Mouse (Mus musculus): ENCODE data around the gene Gnaq.

Gnaq gene

DNA sequence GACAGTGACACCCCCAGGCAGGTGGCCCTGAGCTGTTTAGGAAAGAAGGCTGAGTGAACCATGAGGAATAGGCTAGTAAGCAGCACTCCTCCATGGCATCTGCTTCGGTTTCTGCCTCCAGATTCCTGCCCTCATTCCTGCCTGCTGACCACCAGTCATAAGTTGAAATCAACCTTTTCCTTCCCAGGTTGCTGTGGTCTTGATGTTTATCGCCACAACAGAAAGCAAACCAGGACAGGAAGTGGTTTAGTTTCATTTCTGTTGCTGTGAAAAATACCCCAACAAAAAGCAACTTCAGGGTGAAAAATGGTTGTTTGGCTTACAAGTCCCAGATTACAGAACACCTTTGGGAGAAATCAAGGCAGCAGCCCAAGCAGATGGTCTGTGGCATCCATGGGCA lies 249.8 kb downstream of the Gnaq start:
- no peak for DNase-seq

DNA sequence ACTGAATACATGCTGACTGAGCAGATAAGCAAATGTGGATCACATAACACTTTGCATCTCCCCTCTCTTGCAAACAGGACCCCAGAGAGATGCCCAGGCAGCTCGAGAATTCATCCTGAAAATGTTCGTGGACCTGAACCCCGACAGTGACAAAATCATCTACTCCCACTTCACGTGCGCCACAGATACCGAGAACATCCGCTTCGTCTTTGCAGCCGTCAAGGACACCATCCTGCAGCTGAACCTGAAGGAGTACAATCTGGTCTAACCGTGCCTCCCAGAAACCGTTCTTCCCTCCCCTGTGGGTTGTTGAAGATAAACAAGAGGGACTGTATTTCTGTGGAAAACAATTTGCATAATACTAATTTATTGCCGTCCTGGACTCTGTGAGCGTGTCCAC lies 250.5 kb downstream of the Gnaq start:
- peak; percentile 25 for DNase-seq

DNA sequence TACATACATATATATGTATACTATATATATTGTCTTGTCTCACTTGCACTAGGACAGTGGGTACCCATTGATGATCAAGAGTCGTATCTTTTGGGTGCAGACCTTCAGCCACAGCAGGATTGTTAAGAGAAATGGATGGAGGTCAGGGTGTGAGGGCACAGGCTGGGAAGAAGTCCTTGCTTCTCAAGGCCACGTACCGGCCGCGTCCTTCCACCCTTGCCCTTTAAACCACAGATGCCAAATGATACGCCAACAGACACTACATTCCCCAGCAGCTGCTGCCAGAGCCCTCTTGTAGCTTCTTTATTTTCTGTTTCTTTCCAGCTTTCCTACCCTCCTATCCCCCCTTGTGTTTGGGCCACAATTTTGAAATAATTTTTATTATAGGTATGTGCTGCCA lies 251.5 kb downstream of the Gnaq start:
- DNase-seq: no peak

DNA sequence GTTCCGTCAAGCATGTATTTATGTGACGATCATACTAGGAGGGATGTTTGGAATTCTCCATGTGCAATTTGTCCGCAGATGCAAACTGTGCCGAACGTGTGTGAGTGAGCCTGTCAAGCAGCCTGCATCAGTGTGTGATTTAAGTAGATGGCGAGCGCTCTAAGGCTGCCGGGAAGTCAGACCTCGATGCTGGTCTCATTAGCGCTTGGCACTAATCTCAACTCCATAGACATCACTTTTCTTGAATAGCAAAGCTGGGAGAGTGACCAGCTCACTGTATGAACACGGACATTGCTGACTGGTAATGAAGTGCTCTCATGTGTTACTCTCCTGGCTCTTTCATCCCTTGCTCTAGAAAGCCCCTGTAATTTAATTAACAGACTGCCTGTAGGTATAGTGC lies 252.3 kb downstream of the Gnaq start:
- DNase-seq: no peak

DNA sequence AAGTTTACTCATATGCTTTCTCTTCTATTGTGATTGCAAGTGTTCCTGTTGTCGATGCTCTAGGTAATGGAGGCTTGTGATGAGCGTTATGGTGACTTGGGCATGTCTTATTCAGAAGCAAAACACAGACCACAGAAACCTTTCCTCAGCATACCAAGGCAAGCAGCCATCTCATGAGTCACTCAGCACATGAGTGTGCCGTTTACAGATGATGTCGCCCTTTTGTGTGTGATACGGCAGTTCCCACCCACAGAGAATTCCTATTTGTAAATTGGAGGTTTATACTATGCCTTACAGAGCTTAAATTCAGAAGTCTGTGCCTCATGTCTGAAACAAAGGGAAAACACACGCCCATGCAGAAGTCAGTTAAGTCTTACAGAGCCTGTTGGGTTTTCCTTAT lies 253.9 kb downstream of the Gnaq start:
- DNase-seq: no peak

DNA sequence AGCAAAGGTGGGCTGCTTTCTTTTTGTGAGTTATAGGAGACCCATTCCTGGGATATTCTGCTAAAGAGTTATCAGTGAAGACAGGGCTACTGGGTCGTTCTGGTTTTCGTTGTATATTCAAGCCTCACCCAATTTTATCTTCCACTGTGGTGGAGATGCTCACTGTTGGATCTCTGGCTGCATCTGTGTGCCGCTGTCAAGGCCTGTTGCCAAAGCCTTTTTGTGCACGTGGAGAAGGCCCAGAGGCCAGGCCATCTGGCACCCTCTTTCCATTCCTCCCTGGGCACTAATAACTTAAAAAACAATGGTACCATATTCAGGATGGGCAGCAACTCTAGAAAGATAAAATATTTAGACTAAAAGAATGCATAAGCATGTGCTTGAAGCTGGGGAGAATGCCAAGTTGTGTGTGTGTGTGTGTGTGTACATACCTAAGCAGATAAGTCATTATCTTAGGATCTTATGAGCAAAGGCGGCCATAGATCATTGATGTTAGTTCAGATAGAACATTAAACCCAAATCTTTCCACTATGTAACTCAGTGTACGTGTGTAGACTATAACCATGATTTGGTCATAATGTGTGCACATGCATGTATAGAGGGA lies 257.7 kb downstream of the Gnaq start:
- no peak for DNase-seq

DNA sequence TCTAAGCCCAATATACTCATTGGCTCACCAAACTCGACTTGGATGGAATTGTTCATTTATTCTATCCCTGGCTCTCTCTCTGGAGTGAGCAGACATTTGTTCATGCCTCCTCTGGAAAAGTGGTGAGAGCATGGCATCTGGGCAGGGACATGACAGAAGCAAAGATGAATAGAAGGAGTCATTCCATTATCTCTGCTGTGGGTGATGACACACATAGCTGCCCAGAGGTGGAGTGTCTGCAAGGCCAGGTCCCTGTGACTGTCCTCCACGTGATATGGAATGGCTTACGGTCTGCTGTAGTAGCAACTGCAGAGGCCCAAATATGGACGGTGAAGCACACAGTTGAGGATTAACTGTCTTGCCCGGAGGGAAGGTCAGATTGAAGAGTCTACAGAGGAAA lies 261.8 kb downstream of the Gnaq start:
- DNase-seq: no peak

DNA sequence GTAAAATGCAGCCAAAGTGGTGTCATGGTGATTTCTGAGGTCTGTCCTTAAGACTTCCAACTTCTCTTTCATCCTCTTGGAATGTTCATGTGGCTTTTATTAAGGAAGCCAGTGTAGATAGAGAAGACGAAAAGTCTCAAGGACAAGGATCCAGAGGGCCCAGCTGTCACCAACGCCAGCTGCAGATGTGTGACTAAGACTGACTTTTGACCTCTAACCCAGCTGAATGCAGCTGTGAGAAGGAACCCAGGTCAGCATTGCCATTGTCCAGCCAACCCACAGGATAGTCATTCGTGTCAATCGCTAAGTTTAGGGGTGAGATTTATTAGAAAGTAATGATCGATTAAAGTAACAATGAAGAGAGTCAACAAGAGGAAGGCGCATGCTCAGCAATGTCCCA lies 270.5 kb downstream of the Gnaq start:
- peak; percentile 28 for DNase-seq

DNA sequence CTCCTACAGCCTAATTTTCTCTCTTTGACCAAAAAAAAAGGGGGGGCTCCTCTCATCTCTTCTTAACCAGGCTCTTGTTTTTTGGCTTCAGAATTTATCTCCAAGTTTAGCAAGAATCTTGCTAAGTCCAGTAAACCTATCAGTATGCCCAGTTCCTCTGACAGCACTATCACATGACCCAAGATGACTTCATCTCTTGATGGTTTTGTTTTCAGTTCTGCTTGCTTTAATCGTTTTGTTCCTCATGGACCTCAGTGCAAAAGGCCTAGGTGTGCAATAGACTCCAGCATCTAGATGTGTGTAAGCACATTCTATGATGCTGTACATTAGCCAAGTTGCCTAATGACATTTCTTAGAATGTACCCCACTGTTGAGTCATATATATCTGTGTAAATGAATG lies 275.1 kb downstream of the Gnaq start:
- no peak for DNase-seq

DNA sequence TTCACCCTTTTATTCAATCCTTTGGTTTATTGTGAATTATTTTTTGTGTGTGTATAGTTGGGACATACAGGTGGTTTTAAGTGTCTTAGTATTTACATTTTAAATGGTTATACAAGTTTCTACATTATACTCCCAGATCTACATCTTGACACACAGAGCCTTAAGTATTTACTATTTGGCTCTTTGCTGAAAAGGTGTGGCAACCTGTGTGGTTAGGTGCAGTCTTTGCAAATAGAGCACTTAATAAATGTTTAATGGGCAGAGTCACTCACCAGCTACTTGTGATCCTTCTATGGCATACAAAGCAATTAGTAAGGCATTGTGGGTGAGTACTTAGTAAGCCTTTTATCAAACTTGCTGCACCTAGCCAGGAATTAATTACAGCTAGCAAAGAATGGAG lies 278.7 kb downstream of the Gnaq start:
- no peak for DNase-seq

DNA sequence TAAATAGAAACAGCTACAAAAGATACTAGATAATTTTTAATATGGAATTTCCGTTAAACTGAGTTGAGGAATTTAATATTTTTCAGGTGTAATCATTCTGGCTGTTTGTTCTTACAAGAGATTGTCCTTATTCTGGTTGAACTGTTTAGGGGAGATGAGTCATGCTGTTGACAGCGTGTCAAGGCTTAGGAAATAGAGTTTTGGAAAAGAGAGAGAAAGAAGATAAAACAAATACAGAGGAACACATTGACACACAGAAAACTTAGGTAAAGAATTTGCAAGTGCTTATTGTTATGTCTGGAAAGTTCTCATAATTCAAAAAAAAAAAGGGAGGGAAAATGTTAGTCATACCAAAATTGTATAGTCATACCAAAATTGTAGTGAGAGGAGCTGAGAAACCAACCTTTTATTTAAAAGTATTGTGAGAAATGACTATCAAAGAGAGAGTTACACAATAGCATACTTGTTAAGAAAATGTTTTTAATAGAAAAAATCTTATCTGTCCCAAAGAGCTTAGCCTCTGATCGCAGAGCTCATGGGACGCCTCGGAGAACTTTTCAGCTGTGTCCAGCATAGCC lies 285.5 kb downstream of the Gnaq start:
- no peak for DNase-seq

DNA sequence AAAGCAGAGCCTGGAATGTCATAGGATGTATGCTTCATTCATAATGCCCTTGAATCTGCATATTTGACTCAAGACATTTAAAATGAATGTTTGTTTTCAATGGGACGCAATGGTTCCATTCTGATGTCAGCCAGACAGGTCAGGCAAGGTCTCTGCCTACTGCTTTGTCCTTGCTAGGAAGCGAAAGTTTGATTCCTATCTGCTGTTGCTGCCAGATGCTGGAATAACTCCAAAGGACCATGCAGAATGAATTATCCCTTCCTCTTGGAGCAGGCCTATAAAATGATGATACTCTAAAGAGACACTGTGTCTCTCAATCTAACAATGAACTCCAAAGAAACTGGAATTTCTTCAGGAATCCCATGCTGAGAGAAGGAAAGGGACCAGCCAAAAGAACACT lies 293.0 kb downstream of the Gnaq start:
- peak; percentile 47 for DNase-seq

DNA sequence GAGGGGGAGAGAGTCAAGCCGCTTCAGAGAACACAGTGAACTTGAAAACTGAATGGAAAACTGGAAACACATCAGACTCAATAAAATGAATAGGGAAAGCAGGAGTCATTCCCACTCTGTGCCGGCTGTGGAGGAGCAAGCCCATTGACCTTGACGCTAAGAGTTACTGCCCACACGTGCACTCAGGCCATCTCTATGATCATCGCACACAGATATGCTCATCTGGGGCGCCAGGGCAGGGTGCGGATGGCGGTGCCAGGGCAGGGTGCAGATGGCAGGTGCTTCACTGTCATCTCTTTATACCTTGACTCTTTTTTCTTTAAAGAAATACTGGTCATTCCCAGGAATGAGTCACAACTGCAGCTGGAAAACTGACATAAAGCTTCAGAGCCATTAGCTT lies 298.7 kb downstream of the Gnaq start:
- DNase-seq: no peak

DNA sequence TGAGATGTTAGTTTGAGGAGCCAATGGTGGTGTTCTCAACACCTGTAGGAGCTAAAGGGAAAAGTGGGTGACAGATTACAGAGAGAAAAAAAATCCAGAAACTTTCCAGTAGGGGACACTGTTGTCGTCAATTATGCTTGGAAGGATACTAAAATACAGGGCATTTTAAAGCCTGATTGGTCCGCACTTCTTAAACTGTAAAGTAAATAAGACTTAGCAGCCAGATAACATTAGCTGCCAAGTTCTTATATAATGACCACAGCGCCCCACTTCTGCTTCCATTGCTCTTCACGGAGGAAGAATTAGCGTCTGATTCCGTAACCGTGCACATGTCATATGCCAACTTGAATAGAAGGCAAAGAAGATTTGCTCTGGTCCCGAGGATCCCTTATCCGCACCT lies 302.2 kb downstream of the Gnaq start:
- peak; percentile 36 for DNase-seq

DNA sequence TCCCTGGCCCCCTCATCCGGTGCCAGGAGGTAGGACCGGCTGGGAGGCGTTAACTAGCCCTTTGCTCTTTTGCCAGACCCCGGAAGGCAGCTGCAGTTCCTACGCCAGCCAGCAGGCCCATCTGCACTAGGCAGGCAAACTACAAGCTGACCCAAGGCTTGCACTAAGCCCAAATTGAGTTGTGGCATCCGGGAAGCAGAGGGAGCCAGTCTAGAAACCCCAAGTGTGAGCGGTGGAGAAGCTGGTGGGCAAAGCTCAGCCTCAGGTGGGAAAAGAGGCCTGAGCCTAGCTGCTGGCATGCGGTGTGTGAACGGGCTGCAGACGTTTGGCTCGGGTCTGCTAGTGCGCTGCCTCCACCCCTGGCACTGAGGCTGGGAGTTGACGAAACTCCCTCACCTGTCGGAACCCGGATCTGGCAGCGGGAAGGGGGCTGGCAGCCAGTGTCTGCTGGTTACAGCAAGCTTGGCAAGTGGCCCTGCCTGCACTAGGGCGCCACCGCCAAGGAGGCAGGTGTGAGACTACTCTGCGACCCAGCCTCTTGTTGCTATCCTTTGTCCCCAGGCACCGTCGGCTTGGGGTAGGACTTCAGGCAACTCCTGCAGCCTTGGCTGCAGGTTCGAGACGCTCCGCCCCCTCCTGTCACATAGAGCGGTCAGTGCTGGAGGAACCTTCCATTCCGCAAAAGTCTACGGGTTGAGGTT lies 303.1 kb downstream of the Gnaq start, which contains the start of gene Gna14:
Gene Gna14, plus strand, starts transcription at position 232 of the 701 bp plus-strand sequence.
- DNase-seq: peak; percentile 82

DNA sequence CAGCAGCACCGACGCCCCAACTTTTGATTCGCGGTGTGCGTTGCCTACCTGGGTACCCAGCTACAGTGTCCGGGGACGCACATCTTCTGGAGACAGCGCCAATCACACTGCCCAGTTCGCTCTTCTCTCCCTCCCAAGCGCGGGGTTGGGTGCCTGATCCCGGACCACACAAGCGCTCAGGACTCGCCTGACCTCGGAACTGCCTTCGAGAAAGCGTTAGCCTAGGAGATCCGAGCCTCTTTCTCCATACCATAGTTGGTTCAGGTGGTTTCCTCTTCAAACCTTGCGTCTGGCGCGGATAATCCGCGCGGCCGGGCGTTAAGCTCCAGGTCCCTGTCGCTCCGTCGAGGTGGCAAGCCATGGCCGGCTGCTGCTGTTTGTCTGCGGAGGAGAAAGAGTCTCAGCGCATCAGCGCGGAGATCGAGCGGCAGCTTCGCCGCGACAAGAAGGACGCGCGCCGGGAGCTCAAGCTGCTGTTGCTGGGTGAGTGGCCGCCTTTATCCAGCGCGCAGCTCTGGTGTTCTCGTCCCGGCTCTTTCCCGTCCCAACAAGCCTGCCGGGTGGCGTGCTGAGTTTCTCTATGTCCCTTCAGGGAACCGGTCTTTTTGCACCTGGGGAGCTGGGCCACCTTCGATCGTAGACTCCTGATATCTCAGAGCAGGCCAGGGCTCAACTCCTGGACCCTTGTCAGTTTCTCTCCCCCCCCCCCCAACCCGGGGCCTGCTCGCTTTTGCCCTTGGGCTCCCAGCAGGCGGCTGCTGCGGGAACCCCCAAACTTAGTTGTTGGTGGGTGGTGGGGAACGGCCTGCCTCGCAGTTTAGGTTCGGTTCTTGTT lies 303.9 kb downstream of the Gnaq start:
- DNase-seq: peak; percentile 30

All from kidney, postnatal 14 days (tissue).